Mouse (Mus musculus): ENCODE data around the gene Epha4. TPM values are rescaled to one million over a fixed set of nuclear protein-coding genes. Genes with fewer than 3 reads are reported as not detected.

Gene Epha4
- polyA plus RNA-seq, 1 experiment from 2014 or later, result 30.4 TPM

DNA sequence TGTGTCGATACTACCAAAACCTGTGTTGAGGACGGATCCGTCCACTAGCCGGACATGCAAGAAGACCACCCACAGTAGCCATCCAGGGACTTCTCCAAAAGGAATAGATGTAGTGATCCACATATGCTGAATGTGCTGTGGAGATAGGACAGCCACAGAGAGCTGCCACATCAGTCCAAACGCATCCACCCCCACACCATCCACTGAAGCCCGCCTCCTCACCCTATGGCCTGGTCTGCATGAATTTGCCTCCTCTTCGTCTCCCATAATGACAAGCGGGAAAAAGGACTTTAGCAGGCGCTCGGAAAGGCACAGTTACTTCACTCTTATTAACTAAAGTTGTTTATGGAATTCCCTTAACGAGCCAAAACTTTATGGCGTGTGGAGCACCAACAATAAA lies 68.5 kb downstream of the Epha4 start:
- Histone ChIP-seq H3K27ac (ENCODE audit: low read length) (no peak overlapping the region), H3K9ac (ENCODE audit: low read depth, low read length) (no peak overlapping the region), H3K27me3 (ENCODE audit: control insufficient read depth, insufficient read depth, low read depth, low read length) (no peaks in the 10 kb centered on the region), H3K4me1 (ENCODE audit: control insufficient read depth, insufficient read depth, low read length) (peaks cover 6% of the 10 kb centered on the region), H3K4me3 (ENCODE audit: low read depth, low read length) (no peak overlapping the region), H3K36me3 (ENCODE audit: control insufficient read depth, insufficient read depth, low read length) (no peaks in the 10 kb centered on the region), H3K4me2 (ENCODE audit: low read length) (no peak overlapping the region), H3K9me3 (replicated peaks; ENCODE audit: control insufficient read depth, low read length, poor library complexity, severe bottlenecking) (no peaks in the 10 kb centered on the region)
- 88% methylated on average over 12 of the region's 12 CpGs for WGBS
- ATAC-seq, result no peak

DNA sequence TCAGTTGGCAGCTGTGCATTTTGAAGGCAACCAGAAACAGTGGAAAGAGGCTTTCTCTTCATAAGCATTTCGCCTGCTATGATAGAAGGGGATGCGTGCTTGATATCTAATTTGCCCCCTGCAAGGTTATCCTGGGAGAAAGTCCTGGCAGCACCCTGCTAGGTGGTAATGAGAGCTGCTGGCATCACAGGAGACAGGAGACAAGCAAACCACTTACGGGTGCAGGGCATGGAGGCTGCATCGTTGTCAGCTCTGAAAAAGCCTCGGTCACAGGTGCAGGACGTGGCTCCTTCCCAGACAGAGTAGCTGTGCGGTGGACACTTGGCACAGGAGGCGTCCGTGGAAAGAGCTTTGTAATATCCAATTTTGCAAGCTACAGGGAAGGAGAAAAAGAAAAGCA lies 70.2 kb downstream of the Epha4 start:
- 66% methylated on average over 9 of the region's 9 CpGs for WGBS
- no peaks in the 10 kb centered on the region for H3K36me3 ChIP-seq (ENCODE audit: control insufficient read depth, insufficient read depth, low read length)
- H3K27me3 ChIP-seq (ENCODE audit: control insufficient read depth, insufficient read depth, low read depth, low read length), result no peaks in the 10 kb centered on the region
- no peak for ATAC-seq
- no peaks in the 10 kb centered on the region for H3K9me3 ChIP-seq (replicated peaks; ENCODE audit: control insufficient read depth, low read length, poor library complexity, severe bottlenecking)
- H3K4me3 ChIP-seq (ENCODE audit: low read depth, low read length), result no peak overlapping the region
- no peak overlapping the region for H3K9ac ChIP-seq (ENCODE audit: low read depth, low read length)
- H3K27ac ChIP-seq (ENCODE audit: low read length), result no peak overlapping the region
- no peak overlapping the region for H3K4me2 ChIP-seq (ENCODE audit: low read length)
- peaks cover 12% of the 10 kb centered on the region for H3K4me1 ChIP-seq (ENCODE audit: control insufficient read depth, insufficient read depth, low read length)

DNA sequence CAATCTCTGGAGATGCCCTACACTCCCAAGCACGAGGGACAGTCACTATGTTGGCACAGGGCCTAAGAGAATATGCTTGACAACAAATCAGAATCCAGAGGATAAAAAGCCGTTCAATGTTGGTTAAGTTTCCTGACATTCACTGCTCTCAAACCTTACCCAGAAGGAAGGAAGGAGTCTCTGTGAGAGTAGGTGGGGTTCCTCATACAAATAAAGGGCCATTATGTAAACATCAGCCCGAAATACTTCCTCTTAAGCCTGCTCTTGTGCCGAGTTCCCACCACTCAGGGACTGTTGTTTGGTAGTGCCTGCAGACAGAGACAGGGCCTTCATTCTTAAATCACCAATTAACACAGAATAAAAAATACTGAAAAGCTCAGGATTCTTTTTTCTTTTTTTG lies 72.9 kb downstream of the Epha4 start:
- no peaks in the 10 kb centered on the region for H3K27me3 ChIP-seq (ENCODE audit: control insufficient read depth, insufficient read depth, low read depth, low read length)
- no peaks in the 10 kb centered on the region for H3K9me3 ChIP-seq (replicated peaks; ENCODE audit: control insufficient read depth, low read length, poor library complexity, severe bottlenecking)
- no peak overlapping the region for H3K4me3 ChIP-seq (ENCODE audit: low read depth, low read length)
- no peak for ATAC-seq
- H3K4me1 ChIP-seq (ENCODE audit: control insufficient read depth, insufficient read depth, low read length), result peaks cover 18% of the 10 kb centered on the region
- no peak overlapping the region for H3K9ac ChIP-seq (ENCODE audit: low read depth, low read length)
- H3K27ac ChIP-seq (ENCODE audit: low read length), result no peak overlapping the region
- WGBS, result 16% methylated on average over 4 of the region's 4 CpGs
- no peak overlapping the region for H3K4me2 ChIP-seq (ENCODE audit: low read length)
- H3K36me3 ChIP-seq (ENCODE audit: control insufficient read depth, insufficient read depth, low read length), result no peaks in the 10 kb centered on the region

DNA sequence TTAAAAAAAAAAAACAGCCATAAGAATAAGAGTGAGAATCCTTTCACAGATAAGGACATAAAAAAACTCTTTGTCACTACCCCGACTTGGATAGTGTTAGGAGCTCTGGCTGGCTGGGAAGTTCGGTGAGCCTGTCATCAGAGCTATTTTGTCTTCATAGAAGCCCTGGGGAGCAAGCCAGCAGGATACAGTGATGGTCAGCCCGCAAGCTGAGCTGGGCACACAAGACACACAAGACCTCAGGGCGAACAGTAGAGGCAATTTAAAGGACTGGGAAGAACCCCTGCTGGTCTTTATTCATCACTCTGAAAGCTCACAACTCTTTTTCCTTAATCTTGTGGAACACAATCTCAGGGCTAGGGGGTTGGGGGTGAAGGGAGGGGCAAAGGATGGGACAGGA lies 73.5 kb downstream of the Epha4 start:
- no peak overlapping the region for H3K4me2 ChIP-seq (ENCODE audit: low read length)
- no peak overlapping the region for H3K4me3 ChIP-seq (ENCODE audit: low read depth, low read length)
- no peak overlapping the region for H3K9ac ChIP-seq (ENCODE audit: low read depth, low read length)
- H3K27ac ChIP-seq (ENCODE audit: low read length), result no peak overlapping the region
- peaks cover 23% of the 10 kb centered on the region for H3K4me1 ChIP-seq (ENCODE audit: control insufficient read depth, insufficient read depth, low read length)
- no peaks in the 10 kb centered on the region for H3K27me3 ChIP-seq (ENCODE audit: control insufficient read depth, insufficient read depth, low read depth, low read length)
- ATAC-seq, result no peak
- no peaks in the 10 kb centered on the region for H3K36me3 ChIP-seq (ENCODE audit: control insufficient read depth, insufficient read depth, low read length)
- no peaks in the 10 kb centered on the region for H3K9me3 ChIP-seq (replicated peaks; ENCODE audit: control insufficient read depth, low read length, poor library complexity, severe bottlenecking)
- WGBS, result 16% methylated on average over 4 of the region's 4 CpGs

DNA sequence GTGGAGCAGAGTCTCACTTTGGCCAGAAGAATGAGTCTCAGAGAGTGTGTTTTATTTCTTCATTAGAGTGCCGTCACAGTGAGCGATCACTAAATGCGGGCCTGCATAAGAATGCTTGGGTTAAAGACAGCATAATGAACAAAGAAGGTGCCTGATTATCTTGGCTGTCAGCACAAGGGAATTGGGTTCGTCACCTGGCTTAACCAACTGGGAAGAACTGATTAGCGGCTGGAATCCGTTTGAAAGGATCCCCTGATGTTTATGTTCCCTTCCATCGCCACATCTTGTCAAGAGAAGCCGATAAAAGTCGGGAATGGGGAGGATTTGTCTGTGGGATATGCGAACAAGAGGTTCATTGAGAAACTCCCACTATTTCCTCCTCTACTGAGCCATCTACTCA lies 74.4 kb downstream of the Epha4 start:
- ATAC-seq, result no peak
- Histone ChIP-seq H3K36me3 (ENCODE audit: control insufficient read depth, insufficient read depth, low read length) (no peaks in the 10 kb centered on the region), H3K4me1 (ENCODE audit: control insufficient read depth, insufficient read depth, low read length) (peaks cover 27% of the 10 kb centered on the region), H3K27ac (ENCODE audit: low read length) (no peak overlapping the region), H3K9me3 (replicated peaks; ENCODE audit: control insufficient read depth, low read length, poor library complexity, severe bottlenecking) (no peaks in the 10 kb centered on the region), H3K27me3 (ENCODE audit: control insufficient read depth, insufficient read depth, low read depth, low read length) (no peaks in the 10 kb centered on the region), H3K9ac (ENCODE audit: low read depth, low read length) (no peak overlapping the region), H3K4me3 (ENCODE audit: low read depth, low read length) (no peak overlapping the region), H3K4me2 (ENCODE audit: low read length) (no peak overlapping the region)
- WGBS, result 15% methylated on average over 10 of the region's 10 CpGs

DNA sequence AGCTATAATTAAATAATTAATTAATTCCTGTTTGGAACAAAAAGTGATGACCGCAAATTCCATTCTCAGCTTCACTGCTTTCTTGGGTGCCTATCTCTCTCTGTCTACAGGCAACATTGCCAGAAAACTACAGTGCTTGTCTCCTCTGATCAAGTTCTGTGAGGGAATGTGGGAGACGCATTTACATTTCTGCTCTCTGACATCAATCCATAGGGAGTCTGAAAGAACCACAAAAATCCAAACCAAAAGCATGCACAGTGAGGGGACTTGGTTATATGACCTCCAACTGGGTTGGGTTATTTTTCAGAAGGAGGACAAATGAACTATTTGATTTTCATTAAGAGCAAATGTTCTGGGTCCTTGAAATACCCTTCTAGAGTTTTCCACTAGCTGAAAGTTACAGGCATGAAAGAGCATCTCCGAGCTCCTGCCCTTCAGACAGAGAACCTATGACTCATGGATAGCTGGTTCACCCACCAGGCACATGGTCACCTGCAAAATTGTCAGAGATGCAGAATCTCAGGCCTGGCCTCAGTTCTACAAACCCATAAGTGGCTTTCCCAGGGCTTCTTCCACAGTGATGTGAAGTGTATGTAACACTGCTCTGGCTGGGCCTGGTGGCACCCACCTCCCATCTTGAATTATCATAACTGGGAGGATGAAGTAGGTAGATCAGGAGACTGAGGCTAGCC lies 75.4 kb downstream of the Epha4 start:
- Histone ChIP-seq H3K27ac (ENCODE audit: low read length) (no peak overlapping the region), H3K27me3 (ENCODE audit: control insufficient read depth, insufficient read depth, low read depth, low read length) (no peaks in the 10 kb centered on the region), H3K4me3 (ENCODE audit: low read depth, low read length) (no peak overlapping the region), H3K9ac (ENCODE audit: low read depth, low read length) (no peak overlapping the region), H3K4me1 (ENCODE audit: control insufficient read depth, insufficient read depth, low read length) (peaks cover 27% of the 10 kb centered on the region), H3K4me2 (ENCODE audit: low read length) (no peak overlapping the region), H3K9me3 (replicated peaks; ENCODE audit: control insufficient read depth, low read length, poor library complexity, severe bottlenecking) (no peaks in the 10 kb centered on the region), H3K36me3 (ENCODE audit: control insufficient read depth, insufficient read depth, low read length) (no peaks in the 10 kb centered on the region)
- 90% methylated on average over 3 of the region's 3 CpGs for WGBS
- ATAC-seq, result no peak

DNA sequence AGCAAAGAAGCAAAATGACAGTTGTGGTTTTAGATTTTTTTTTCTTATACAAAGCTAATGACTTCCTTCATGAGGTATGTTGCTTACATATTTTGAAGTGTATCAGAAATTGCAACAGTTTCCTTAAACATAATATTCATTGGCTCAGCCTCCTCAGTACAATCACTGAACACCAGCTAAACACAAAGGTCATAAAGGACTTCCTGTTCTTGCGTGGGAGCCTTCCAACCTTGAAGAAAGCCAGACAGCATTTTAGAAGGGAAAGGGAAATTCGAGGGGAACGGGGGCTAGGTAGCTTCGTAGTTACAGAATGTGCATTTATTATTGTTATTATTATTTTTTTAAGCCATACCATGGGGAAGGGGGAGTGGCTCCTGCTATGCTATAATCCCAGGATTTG lies 76.2 kb downstream of the Epha4 start:
- Histone ChIP-seq H3K9me3 (replicated peaks; ENCODE audit: control insufficient read depth, low read length, poor library complexity, severe bottlenecking) (no peaks in the 10 kb centered on the region), H3K27me3 (ENCODE audit: control insufficient read depth, insufficient read depth, low read depth, low read length) (no peaks in the 10 kb centered on the region), H3K4me2 (ENCODE audit: low read length) (no peak overlapping the region), H3K36me3 (ENCODE audit: control insufficient read depth, insufficient read depth, low read length) (no peaks in the 10 kb centered on the region), H3K27ac (ENCODE audit: low read length) (no peak overlapping the region), H3K9ac (ENCODE audit: low read depth, low read length) (no peak overlapping the region), H3K4me1 (ENCODE audit: control insufficient read depth, insufficient read depth, low read length) (peaks cover 29% of the 10 kb centered on the region), H3K4me3 (ENCODE audit: low read depth, low read length) (no peak overlapping the region)
- 78% methylated on average over 4 of the region's 4 CpGs for WGBS
- ATAC-seq, result no peak

DNA sequence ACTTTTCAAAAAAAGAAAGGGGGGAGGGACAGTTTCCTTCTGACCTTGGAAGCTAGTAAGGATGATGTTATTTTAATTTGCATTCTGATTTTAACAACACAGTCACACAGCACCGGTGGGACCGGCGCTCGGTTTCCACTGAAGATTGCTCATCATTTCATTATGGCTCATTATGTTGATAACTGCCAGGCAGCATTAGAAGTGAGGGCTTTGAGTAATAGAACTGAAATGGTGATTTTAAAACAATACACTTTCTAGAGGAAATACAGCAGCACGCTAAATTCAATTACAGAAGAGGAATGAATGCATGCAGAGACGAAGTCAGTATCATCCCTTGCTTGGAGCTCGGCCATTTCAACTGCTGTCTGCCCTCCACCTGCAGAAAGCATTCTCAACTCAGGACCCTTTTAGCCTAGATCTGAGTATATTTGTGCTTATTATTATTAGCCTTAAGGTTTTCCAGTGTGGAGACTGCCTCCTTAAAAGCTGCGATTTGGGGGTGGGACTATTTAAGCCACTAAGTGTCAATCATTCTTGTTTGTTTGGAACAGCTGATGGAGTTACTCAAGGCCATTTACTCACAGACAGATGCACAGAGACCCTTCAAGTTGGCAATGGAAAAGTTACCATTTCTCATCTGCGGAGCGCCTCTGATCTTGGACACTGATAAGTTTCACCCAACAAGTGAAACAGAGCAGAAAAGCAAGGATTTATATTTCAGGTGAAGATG lies 76.8 kb downstream of the Epha4 start:
- H3K27ac ChIP-seq (ENCODE audit: low read length), result no peak overlapping the region
- no peak overlapping the region for H3K4me3 ChIP-seq (ENCODE audit: low read depth, low read length)
- H3K27me3 ChIP-seq (ENCODE audit: control insufficient read depth, insufficient read depth, low read depth, low read length), result no peaks in the 10 kb centered on the region
- ATAC-seq, result no peak
- peaks cover 29% of the 10 kb centered on the region for H3K4me1 ChIP-seq (ENCODE audit: control insufficient read depth, insufficient read depth, low read length)
- no peaks in the 10 kb centered on the region for H3K36me3 ChIP-seq (ENCODE audit: control insufficient read depth, insufficient read depth, low read length)
- no peak overlapping the region for H3K4me2 ChIP-seq (ENCODE audit: low read length)
- H3K9me3 ChIP-seq (replicated peaks; ENCODE audit: control insufficient read depth, low read length, poor library complexity, severe bottlenecking), result no peaks in the 10 kb centered on the region
- no peak overlapping the region for H3K9ac ChIP-seq (ENCODE audit: low read depth, low read length)
- WGBS, result 57% methylated on average over 10 of the region's 10 CpGs

DNA sequence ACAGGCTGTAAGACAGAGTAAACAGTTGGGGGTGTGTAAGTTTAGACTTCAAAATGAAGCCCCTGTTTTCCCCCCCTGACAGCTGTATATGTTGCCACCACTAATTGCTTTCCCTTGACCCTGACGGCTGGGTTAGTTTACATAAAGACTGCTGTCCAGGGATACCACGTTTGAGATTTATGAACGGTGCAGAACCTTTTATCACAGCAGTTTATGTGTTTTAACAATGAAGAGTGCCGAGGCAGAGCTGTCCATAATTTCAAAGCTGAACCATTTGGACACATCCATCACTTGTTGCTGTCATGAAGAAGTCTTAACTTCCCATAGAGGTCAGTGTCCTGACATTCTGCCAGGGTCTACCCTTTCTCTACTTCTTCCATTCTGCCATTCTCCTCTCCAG lies 79.8 kb downstream of the Epha4 start:
- Histone ChIP-seq H3K9ac (ENCODE audit: low read depth, low read length) (no peak overlapping the region), H3K9me3 (replicated peaks; ENCODE audit: control insufficient read depth, low read length, poor library complexity, severe bottlenecking) (no peaks in the 10 kb centered on the region), H3K4me2 (ENCODE audit: low read length) (no peak overlapping the region), H3K36me3 (ENCODE audit: control insufficient read depth, insufficient read depth, low read length) (no peaks in the 10 kb centered on the region), H3K27ac (ENCODE audit: low read length) (no peak overlapping the region), H3K4me3 (ENCODE audit: low read depth, low read length) (no peak overlapping the region), H3K4me1 (ENCODE audit: control insufficient read depth, insufficient read depth, low read length) (peaks cover 21% of the 10 kb centered on the region; the same call in 1 of the 2 replicates), H3K27me3 (ENCODE audit: control insufficient read depth, insufficient read depth, low read depth, low read length) (no peaks in the 10 kb centered on the region)
- ATAC-seq, result no peak
- WGBS, result 8% methylated on average over 4 of the region's 4 CpGs
